Mouse (Mus musculus) kidney, postnatal 0 days (tissue): ENCODE data around the gene Gm13283. TPM values are rescaled to one million over a fixed set of nuclear protein-coding genes. Genes with fewer than 3 reads are reported as not detected.
"Not testable (repeated sequence)": the region's sequence is repeated elsewhere in the genome, so short reads cannot be mapped to it uniquely, and the experiment has no call there.

Source experiments
- ATAC-seq: fragments of 200-750 bp; cut with Nextera tagmentation; replicated peaks from 2 replicates; pipeline ENCODE4 v1.8.0; 2017; ENCODE audit warnings: low read depth, moderate number of reproducible peaks, moderate TSS enrichment, moderate library complexity; ENCODE audit not compliant: low FRiP score
- DNase-seq: peaks from one replicate; pipeline ENCODE4 v3.0.0-alpha.2; 2016; ENCODE audit warnings: low spot score
- H3K27ac ChIP-seq: fragments of 300-500 bp; sonication (generic); 2 replicates; pipeline ENCODE4 v1.5.1; 2014; ENCODE audit warnings: mild to moderate bottlenecking
- H3K27me3 ChIP-seq: fragments of 300-500 bp; sonication (generic); 2 replicates; pipeline ENCODE4 v1.6.1; 2014; ENCODE audit warnings: low read length, mixed read lengths; ENCODE audit not compliant: insufficient read depth
- H3K36me3 ChIP-seq: fragments of 300-500 bp; sonication (generic); 2 replicates; pipeline ENCODE4 v1.6.1; 2014; ENCODE audit warnings: low read length, mixed read lengths; ENCODE audit not compliant: insufficient read depth
- H3K4me1 ChIP-seq: fragments of 300-500 bp; sonication (generic); replicated peaks from 2 replicates; pipeline ENCODE4 v1.6.1; 2014; ENCODE audit warnings: antibody characterized with exemption, low read length, mixed read lengths; ENCODE audit not compliant: insufficient read depth
- H3K4me2 ChIP-seq: fragments of 300-500 bp; sonication (generic); 2 replicates; pipeline ENCODE4 v1.6.1; 2014; ENCODE audit warnings: mild to moderate bottlenecking, low read length, moderate library complexity, mixed read lengths
- H3K4me3 ChIP-seq: fragments of 300-500 bp; sonication (generic); replicated peaks from 2 replicates; pipeline ENCODE4 v1.5.1; 2014; ENCODE audit warnings: low read depth, low read length
- H3K9ac ChIP-seq: fragments of 300-500 bp; sonication (generic); 2 replicates; pipeline ENCODE4 v1.6.1; 2014; ENCODE audit warnings: low read depth, low read length
- H3K9me3 ChIP-seq: fragments of 300-500 bp; sonication (generic); replicated peaks from 2 replicates; pipeline ENCODE4 v1.6.1; 2016; ENCODE audit warnings: low read length, inconsistent platforms, mixed read lengths
- CTCF ChIP-seq: IDR thresholded peaks from 2 replicates; pipeline ENCODE4 v1.5.1; 2016; ENCODE audit warnings: antibody characterized with exemption, low read depth, mild to moderate bottlenecking, moderate library complexity
- WGBS: fragments of 180-500 bp; shearing (Covaris S2); extraction: QIAGEN DNeasy Blood & Tissue Kit; methylation state at CpG from one replicate; pipeline ENCODE4 v1.1.7; 2014; 5-methylcytosine and 5-hydroxymethylcytosine counted together
- polyA plus RNA-seq: library from polyadenylated mRNA; unstranded; fragments of >200 nt; fragmentation: Nextera tagmentation; extraction: Ambion mirVana; gene quantifications from 2 replicates; pipeline ENCODE4 v1.2.1, GENCODE M21; 2015

Gene Gm13283
- polyA plus RNA-seq, 1 experiment from 2014 or later, result 0.49 TPM

DNA sequence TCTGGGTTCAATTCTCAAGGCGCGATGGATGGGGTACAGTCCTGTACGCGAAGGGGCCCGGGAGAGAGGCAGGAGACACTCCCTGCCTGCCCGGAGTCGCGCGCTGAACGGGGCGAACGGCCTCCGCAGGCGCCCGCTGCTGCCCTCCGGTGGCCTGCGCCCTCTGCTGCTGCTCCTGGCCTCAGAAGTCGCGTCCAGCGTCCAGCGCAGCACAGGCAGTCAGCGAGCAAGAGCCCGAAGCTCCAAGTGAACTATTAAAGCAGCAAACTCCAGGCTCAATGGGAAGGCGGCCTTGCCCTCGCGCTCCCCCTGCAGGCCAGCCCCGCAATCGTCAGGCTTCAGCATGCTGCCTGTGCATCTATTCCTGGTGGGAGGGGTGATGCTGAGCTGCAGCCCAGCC, 512 bp downstream of the Gm13283 start:
- not testable (repeated sequence) for H3K27me3 ChIP-seq, ATAC-seq, H3K36me3 ChIP-seq, H3K4me1 ChIP-seq, H3K9me3 ChIP-seq, H3K9ac ChIP-seq
- under 1% methylated on average over 24 of the region's 28 CpGs for WGBS
- Histone ChIP-seq H3K4me3 (peak overlapping the region; percentile 16; the same call in 1 of the 2 replicates), H3K27ac (peak overlapping the region; percentile 73), H3K4me2 (peak overlapping the region; percentile 34; the same call in 1 of the 2 replicates)
- DNase-seq, result peak; percentile 93
- peak; percentile 72 for TF ChIP-seq CTCF

GRCm38 (mm10) chr4:88761776-88762175, 1.9 kb downstream of the Gm13283 start:
- TF ChIP-seq CTCF, result 0 out of 2 replicates have a peak, but pooled peaks have one; percentile 8
- not testable (repeated sequence) for H3K4me3 ChIP-seq, H3K9me3 ChIP-seq, H3K9ac ChIP-seq, H3K27me3 ChIP-seq, H3K4me1 ChIP-seq, ATAC-seq, DNase-seq, H3K27ac ChIP-seq, H3K36me3 ChIP-seq, H3K4me2 ChIP-seq
- 75% methylated on average over 6 of the region's 8 CpGs for WGBS

- not testable (repeated sequence) for H3K36me3 ChIP-seq, ATAC-seq
These were observed 2.4 kb downstream of the Gm13283 start for GRCm38 (mm10) chr4:88762341-88762740.

GRCm38 (mm10) chr4:88763384-88764018, 3.6 kb downstream of the Gm13283 start:
- not testable (repeated sequence) for H3K9ac ChIP-seq, ATAC-seq
- 2% methylated on average over 22 of the region's 42 CpGs for WGBS

More at GRCm38 (mm10) chr4:88762341-88762740, 2.4 kb downstream of the Gm13283 start:
- H3K4me1 ChIP-seq, H3K9me3 ChIP-seq, DNase-seq, H3K4me3 ChIP-seq, H3K9ac ChIP-seq, H3K27ac ChIP-seq, H3K27me3 ChIP-seq, H3K4me2 ChIP-seq: not testable (repeated sequence)
- 53% methylated on average over 9 of the region's 9 CpGs for WGBS

DNA sequence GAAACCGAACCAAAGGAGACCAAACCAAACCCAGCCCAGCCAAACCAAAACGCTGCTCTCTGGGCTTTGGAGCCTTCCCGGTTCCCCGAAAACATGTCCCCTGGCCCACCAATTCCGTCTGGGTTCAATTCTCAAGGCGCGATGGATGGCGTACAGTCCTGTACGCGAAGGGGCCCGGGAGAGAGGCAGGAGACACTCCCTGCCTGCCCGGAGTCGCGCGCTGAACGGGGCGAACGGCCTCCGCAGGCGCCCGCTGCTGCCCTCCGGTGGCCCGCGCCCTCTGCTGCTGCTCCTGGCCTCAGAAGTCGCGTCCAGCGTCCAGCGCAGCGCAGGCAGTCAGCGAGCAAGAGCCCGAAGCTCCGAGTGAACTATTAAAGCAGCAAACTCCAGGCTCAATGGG, 13.6 kb downstream of the Gm13283 start, which contains the start of gene Gm13290:
Gene Gm13290 (plus strand): TSS at position 301 of the 400 bp plus-strand sequence.
- not testable (repeated sequence) for H3K4me1 ChIP-seq, H3K9me3 ChIP-seq, ATAC-seq, H3K27me3 ChIP-seq, H3K36me3 ChIP-seq, H3K27ac ChIP-seq, H3K4me2 ChIP-seq, H3K4me3 ChIP-seq, H3K9ac ChIP-seq, DNase-seq
- WGBS, result no CpG with 5 or more reads among the region's 32 CpGs

More at GRCm38 (mm10) chr4:88763384-88764018, 3.6 kb downstream of the Gm13283 start:
- not testable (repeated sequence) for H3K9me3 ChIP-seq, H3K36me3 ChIP-seq, H3K4me3 ChIP-seq, H3K27me3 ChIP-seq, H3K4me1 ChIP-seq
- DNase-seq, result peak; percentile 90
- peak overlapping the region; percentile 54 for H3K27ac ChIP-seq
- peak; percentile 72 for TF ChIP-seq CTCF
- H3K4me2 ChIP-seq, result peak overlapping the region; percentile 25; the same call in 1 of the 2 replicates

- not testable (repeated sequence) for H3K4me1 ChIP-seq, H3K9ac ChIP-seq, H3K9me3 ChIP-seq, H3K27ac ChIP-seq, ATAC-seq, H3K36me3 ChIP-seq, H3K4me2 ChIP-seq, DNase-seq, H3K27me3 ChIP-seq, H3K4me3 ChIP-seq
- no CpG with 5 or more reads among the region's 29 CpGs for WGBS
These were observed 16.7 kb downstream of the Gm13283 start, which contains the start of gene Gm13289 for GRCm38 (mm10) chr4:88776622-88777021. Gene Gm13289, plus strand, starts transcription at chr4:88776922.

DNA sequence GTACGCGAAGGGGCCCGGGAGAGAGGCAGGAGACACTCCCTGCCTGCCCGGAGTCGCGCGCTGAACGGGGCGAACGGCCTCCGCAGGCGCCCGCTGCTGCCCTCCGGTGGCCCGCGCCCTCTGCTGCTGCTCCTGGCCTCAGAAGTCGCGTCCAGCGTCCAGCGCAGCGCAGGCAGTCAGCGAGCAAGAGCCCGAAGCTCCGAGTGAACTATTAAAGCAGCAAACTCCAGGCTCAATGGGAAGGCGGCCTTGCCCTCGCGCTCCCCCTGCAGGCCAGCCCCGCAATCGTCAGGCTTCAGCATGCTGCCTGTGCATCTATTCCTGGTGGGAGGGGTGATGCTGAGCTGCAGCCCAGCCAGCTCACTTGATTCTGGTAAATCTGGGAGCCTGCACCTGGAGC, 19.6 kb downstream of the Gm13283 start, which contains the start of gene Gm13272:
Gene Gm13272 (plus strand): TSS at position 301 of the 400 bp plus-strand sequence.
- H3K36me3 ChIP-seq, H3K4me1 ChIP-seq, ATAC-seq, DNase-seq, H3K27me3 ChIP-seq, H3K9me3 ChIP-seq, H3K4me3 ChIP-seq, H3K9ac ChIP-seq, H3K27ac ChIP-seq, H3K4me2 ChIP-seq: not testable (repeated sequence)
- WGBS, result no CpG with 5 or more reads among the region's 29 CpGs

- not testable (repeated sequence) for H3K36me3 ChIP-seq, H3K27ac ChIP-seq, H3K4me1 ChIP-seq, H3K4me3 ChIP-seq, ATAC-seq, H3K27me3 ChIP-seq, H3K4me2 ChIP-seq, H3K9ac ChIP-seq, H3K9me3 ChIP-seq, DNase-seq
- WGBS, result 50% methylated on average over 15 of the region's 18 CpGs
These were observed 20.4 kb downstream of the Gm13283 start for GRCm38 (mm10) chr4:88780320-88780719.

- H3K27me3 ChIP-seq, H3K4me1 ChIP-seq, DNase-seq, H3K4me3 ChIP-seq, ATAC-seq, H3K36me3 ChIP-seq, H3K9me3 ChIP-seq, H3K9ac ChIP-seq: not testable (repeated sequence)
- peak within 1 kb of the TSS; percentile 35; the same call in 1 of the 2 replicates for H3K4me2 ChIP-seq
- H3K27ac ChIP-seq, result peak within 1 kb of the TSS; percentile 50; the same call in 1 of the 2 replicates
- 25% methylated on average over 3 of the region's 7 CpGs for WGBS
These were observed 21.9 kb downstream of the Gm13283 start, which contains the start of gene Ifnz for GRCm38 (mm10) chr4:88781831-88782230. Gene Ifnz, plus strand, starts transcription at chr4:88782131.
